Mouse (Mus musculus) G1E (cell line): Measurements from ENCODE around the gene Trove2. TPM values are rescaled to one million over a fixed set of nuclear protein-coding genes. Genes with fewer than 3 reads are reported as not detected.
A peak's percentile ranks its signal among the peaks of the same experiment; 100 is the strongest.
"Not testable (repeated sequence)": the region's sequence is repeated elsewhere in the genome, so short reads cannot be mapped to it uniquely, and the experiment has no call there.

Experiments
- ATAC-seq: 2 replicates; pipeline ENCODE4 v1.8.0; 2016; ENCODE audit warnings: mild to moderate bottlenecking; ENCODE audit not compliant: insufficient number of reproducible peaks, poor library complexity, low FRiP score, severe bottlenecking; ENCODE audit errors: extremely low read depth
- DNase-seq: peaks from one replicate; pipeline ENCODE4 v3.0.0; 2012; ENCODE audit warnings: low spot score
- H3K27me3 ChIP-seq: 2 replicates; pipeline ENCODE4 v1.6.1; 2012; ENCODE audit warnings: mild to moderate bottlenecking, low read length, inconsistent platforms; ENCODE audit not compliant: insufficient read depth
- H3K36me3 ChIP-seq: replicated peaks from 2 replicates; pipeline ENCODE3; 2012; ENCODE audit warnings: mild to moderate bottlenecking, inconsistent platforms
- H3K4me1 ChIP-seq: 2 replicates; pipeline ENCODE4 v1.6.1; 2012; ENCODE audit warnings: low read depth, low read length, inconsistent platforms, mixed read lengths; ENCODE audit not compliant: insufficient read depth
- H3K4me3 ChIP-seq: 2 replicates; pipeline ENCODE4 v1.5.1; 2012; ENCODE audit warnings: low read depth, mild to moderate bottlenecking, inconsistent platforms, low read length, moderate library complexity, mixed read lengths
- H3K9me3 ChIP-seq: replicated peaks from 2 replicates; pipeline ENCODE4 v1.6.1; 2012; ENCODE audit warnings: inconsistent platforms
- CTCF ChIP-seq: IDR thresholded peaks from 2 replicates; pipeline ENCODE4 v1.5.1; 2012; ENCODE audit warnings: low read depth, low read length, inconsistent platforms, mixed read lengths
- GATA1 ChIP-seq: IDR thresholded peaks from 2 replicates; pipeline ENCODE4 v1.6.1; 2012; ENCODE audit warnings: borderline replicate concordance, low read length, inconsistent platforms, mixed read lengths
- GATA2 ChIP-seq: IDR thresholded peaks from 2 replicates; pipeline ENCODE4 v1.6.1; 2012; ENCODE audit warnings: low read depth, low read length, inconsistent platforms, borderline replicate concordance
- POLR2AphosphoS5 ChIP-seq: IDR thresholded peaks from 2 replicates; pipeline ENCODE4 v1.6.1; 2012; ENCODE audit warnings: low read depth, low read length, inconsistent platforms; ENCODE audit not compliant: insufficient replicate concordance
- TAL1 ChIP-seq: conservative IDR thresholded peaks from 2 replicates; pipeline ENCODE4 v1.6.1; 2012; ENCODE audit warnings: low read depth, low read length, inconsistent platforms, mixed read lengths
- polyA plus RNA-seq: library from polyadenylated mRNA; stranded (reverse); fragments of >175 nt; gene quantifications from 2 replicates; pipeline ENCODE4 v1.2.3, GENCODE M21; 2012
- total RNA-seq, 2 experiments: library from RNA; stranded (forward) in 1 of 2; stranded (reverse) in 1 of 2; fragments of 200-1000 nt in 1 of 2; fragments of >200 nt in 1 of 2; fragmentation: Nextera tagmentation in 1 of 2; gene quantifications; 2 replicates each; pipeline ENCODE4 v1.2.3; 2014 to 2017

Trove2 gene
- total and polyA plus RNA-seq, 3 experiments: 0.25 to 14.2 (median 9.9) TPM

DNA sequence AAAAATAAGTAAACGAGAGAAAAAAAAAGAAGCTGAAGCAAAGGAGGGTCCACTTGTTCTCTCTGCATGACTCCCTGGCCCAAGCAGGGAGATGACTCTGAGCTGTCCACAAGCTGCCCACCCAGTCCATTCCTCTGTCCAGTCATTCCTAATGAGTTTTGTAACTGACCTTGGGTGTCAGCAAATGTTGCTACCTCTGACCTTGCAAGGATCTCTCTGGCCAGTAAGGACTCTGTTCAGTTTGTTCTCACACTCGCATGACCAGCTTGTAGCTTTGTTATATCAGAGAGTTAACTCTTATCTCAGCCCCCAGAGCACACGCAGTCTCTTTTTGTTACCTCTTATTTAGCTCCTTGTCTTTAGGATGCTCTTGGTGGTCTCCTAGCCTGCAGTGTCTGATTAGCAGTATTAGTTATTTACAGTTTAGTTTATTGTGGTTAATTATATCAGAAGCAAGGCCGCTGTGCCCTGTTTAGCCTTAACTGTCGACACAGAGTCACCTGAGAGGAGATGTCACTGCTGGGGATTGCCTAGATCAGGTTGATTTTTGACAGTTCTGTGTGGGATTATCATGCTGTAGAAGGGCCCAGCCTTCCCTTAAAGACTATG is 52.3 kb downstream of the Trove2 start:
- ATAC-seq: peak; percentile 89
- TF ChIP-seq CTCF: no peak
- TF ChIP-seq GATA2: no peak
- no peak for TF ChIP-seq POLR2AphosphoS5
- TF ChIP-seq TAL1: peak; percentile 91
- no peak for TF ChIP-seq GATA1

DNA sequence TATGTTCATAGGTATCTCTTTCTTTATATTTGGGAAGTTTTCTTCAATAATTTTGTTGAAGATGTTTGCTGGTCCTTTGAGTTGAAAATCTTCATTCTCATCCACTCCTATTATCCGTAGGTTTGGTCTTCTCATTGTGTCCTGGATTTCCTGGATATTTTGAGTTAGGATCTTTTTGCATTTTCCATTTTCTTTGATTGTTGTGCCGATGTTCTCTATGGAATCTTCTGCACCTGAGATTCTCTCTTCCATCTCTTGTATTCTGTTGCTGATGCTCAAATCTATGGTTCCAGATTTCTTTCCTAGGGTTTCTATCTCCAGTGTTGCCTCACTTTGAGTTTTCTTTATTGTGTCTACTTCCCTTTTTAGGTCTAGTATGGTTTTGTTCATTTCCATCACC is 60.8 kb downstream of the Trove2 start, which contains the start of gene Glrx2:
Gene Glrx2, plus strand, starts transcription at position 301 of the 400 bp plus-strand sequence.
- H3K36me3 ChIP-seq: not testable (repeated sequence)

More for the DNA sequence above, 52.3 kb downstream of the Trove2 start:
- DNase-seq: peak; percentile 32
- no peaks in the 10 kb centered on the region for H3K27me3 ChIP-seq
- H3K36me3 ChIP-seq: no peaks in the 10 kb centered on the region
- peak overlapping the region; percentile 57; the same call in 1 of the 2 replicates for H3K4me3 ChIP-seq
- peaks cover 77% of the 10 kb centered on the region for H3K4me1 ChIP-seq
- peaks cover under 1% of the 10 kb centered on the region; the same call in 1 of the 2 replicates for H3K9me3 ChIP-seq

GRCm38 (mm10) chr1:143710627-143710976 is 66.3 kb downstream of the Trove2 start:
- ATAC-seq (no peak), DNase-seq (no peak)
- Histone ChIP-seq H3K27me3 (no peaks in the 10 kb centered on the region), H3K4me3 (no peak overlapping the region), H3K9me3 (no peaks in the 10 kb centered on the region), H3K36me3 (no peaks in the 10 kb centered on the region), H3K4me1 (peaks cover 31% of the 10 kb centered on the region)
- TF ChIP-seq CTCF: no peak

More for the DNA sequence above, 60.8 kb downstream of the Trove2 start, which contains the start of gene Glrx2:
- DNase-seq, H3K9me3 ChIP-seq, ATAC-seq, H3K27me3 ChIP-seq, H3K4me3 ChIP-seq: not testable (repeated sequence)
- H3K4me1 ChIP-seq: peaks cover 26% of the 10 kb centered on the region; the same call in 1 of the 2 replicates

- no peak overlapping the region for H3K4me3 ChIP-seq
- DNase-seq (peak; percentile 63), ATAC-seq (peak; percentile 99)
- no peaks in the 10 kb centered on the region for H3K9me3 ChIP-seq
- H3K36me3 ChIP-seq: no peaks in the 10 kb centered on the region
- peaks cover 32% of the 10 kb centered on the region for H3K4me1 ChIP-seq
- H3K27me3 ChIP-seq: no peaks in the 10 kb centered on the region
- TF ChIP-seq GATA1 (no peak), GATA2 (no peak), CTCF (no peak)
Measured at GRCm38 (mm10) chr1:143709966-143710626, 66.8 kb downstream of the Trove2 start.

- no peak for TF ChIP-seq GATA1
- no peak for TF ChIP-seq POLR2AphosphoS5
- no peak for TF ChIP-seq CTCF
- TF ChIP-seq TAL1: no peak
- peaks cover 38% of the 10 kb centered on the region for H3K4me1 ChIP-seq
- no peaks in the 10 kb centered on the region for H3K36me3 ChIP-seq
- H3K9me3 ChIP-seq: no peaks in the 10 kb centered on the region
- ATAC-seq: no peak
- DNase-seq: no peak
- H3K4me3 ChIP-seq: no peak overlapping the region
- H3K27me3 ChIP-seq: no peaks in the 10 kb centered on the region
Measured at GRCm38 (mm10) chr1:143708361-143708760, 68.5 kb downstream of the Trove2 start.

DNA sequence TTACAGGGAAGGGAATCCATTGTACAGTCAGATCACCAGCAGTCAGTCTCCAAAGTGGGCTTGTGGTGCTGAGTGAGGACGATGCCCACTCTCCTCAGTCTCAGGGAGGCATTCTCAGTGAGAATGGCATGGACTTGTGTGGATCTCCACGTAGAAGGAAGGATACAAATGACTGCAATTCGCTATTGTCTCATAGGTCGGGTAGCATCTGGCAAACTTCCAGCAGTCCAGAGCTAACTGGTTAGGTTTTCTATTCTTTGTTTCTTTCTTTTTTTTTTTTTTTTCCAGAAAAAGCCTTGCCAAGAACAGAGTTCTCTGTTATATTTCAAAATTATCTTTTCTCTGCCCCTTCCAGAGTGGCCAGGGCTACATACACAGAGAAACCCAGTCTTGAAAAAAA is 69.9 kb downstream of the Trove2 start:
- no peak for ATAC-seq
- Histone ChIP-seq H3K4me3 (no peak overlapping the region), H3K36me3 (no peaks in the 10 kb centered on the region), H3K27me3 (no peaks in the 10 kb centered on the region), H3K4me1 (peaks cover 42% of the 10 kb centered on the region), H3K9me3 (no peaks in the 10 kb centered on the region)
- TF ChIP-seq GATA1 (no peak), CTCF (no peak), GATA2 (no peak)
- DNase-seq: no peak

DNA sequence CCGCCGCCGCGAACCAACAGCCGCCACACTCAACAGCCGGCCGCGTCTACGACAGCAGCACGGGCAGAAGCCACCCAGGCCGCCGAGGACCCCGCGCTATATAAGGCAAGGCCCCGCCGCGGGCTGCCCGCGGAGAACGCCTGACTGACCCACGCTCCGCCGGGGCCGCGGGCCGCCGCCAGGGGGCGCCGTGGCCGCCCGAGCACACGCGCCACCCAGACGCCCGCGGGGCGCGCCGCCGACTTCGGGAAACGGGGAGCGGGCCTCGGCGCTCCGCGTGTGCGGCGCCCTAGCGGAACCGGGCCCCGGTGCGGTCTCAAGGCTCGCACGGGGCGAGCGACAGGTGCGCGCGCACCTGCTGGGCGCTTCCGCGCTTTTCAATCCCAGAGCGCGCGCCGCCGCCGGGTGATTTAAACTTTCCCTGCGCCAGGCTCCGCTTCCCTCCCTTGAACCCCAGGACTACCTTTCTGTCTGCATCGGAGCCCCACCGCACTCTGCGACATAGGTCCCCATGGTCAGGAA is 74.1 kb downstream of the Trove2 start, which contains the start of gene Cdc73:
Gene Cdc73, minus strand, starts transcription at position 153 of the 522 bp plus-strand sequence.
- Histone ChIP-seq H3K36me3 (peaks cover 14% of the 10 kb centered on the region), H3K27me3 (no peaks in the 10 kb centered on the region), H3K4me3 (peak within 1 kb of the TSS; percentile 88), H3K4me1 (peaks cover 30% of the 10 kb centered on the region), H3K9me3 (no peaks in the 10 kb centered on the region)
- TF ChIP-seq TAL1 (no peak), CTCF (peak; percentile 85; the same call in 1 of the 2 replicates)
- DNase-seq (peak; percentile 94), ATAC-seq (peak; percentile 79)
